Mouse (Mus musculus) small intestine, adult 2 months (tissue): ENCODE measurements around the gene Lrguk. TPM values are rescaled to one million over a fixed set of nuclear protein-coding genes. Genes with fewer than 3 reads are reported as not detected.

Experiments
- H3K27ac ChIP-seq: fragments of 200-500 bp; 2 replicates; pipeline ENCODE4 v1.5.1; 2012; ENCODE audit warnings: low read depth, low read length, control low read depth, inconsistent platforms; ENCODE audit not compliant: insufficient read depth
- H3K27me3 ChIP-seq: fragments of 200-500 bp; 2 replicates; pipeline ENCODE4 v1.6.1; 2012; ENCODE audit warnings: mild to moderate bottlenecking, moderate library complexity, low read length, inconsistent platforms; ENCODE audit not compliant: control insufficient read depth, insufficient read depth
- H3K36me3 ChIP-seq: fragments of 200-500 bp; 2 replicates; pipeline ENCODE4 v1.6.1; 2012; ENCODE audit warnings: mild to moderate bottlenecking, low read length, control low read depth, inconsistent platforms; ENCODE audit not compliant: control insufficient read depth, insufficient read depth
- H3K4me1 ChIP-seq: fragments of 200-500 bp; 2 replicates; pipeline ENCODE4 v1.6.1; 2012; ENCODE audit warnings: low read length, inconsistent platforms, mixed read lengths; ENCODE audit not compliant: control insufficient read depth, insufficient read depth, insufficient read length
- H3K4me3 ChIP-seq: fragments of 200-500 bp; 2 replicates; pipeline ENCODE4 v1.5.1; 2012; ENCODE audit warnings: low read depth, mild to moderate bottlenecking, control low read depth, inconsistent platforms, low read length, moderate library complexity
- CTCF ChIP-seq: fragments of 200-500 bp; IDR thresholded peaks from 2 replicates; pipeline ENCODE4 v1.5.1; 2012; ENCODE audit warnings: low read depth, mild to moderate bottlenecking, control low read depth, inconsistent platforms, low read length, moderate library complexity, mixed read lengths; ENCODE audit not compliant: insufficient replicate concordance, insufficient read length; ENCODE audit errors: extremely low read depth
- POLR2A ChIP-seq: fragments of 200-500 bp; IDR thresholded peaks from 2 replicates; pipeline ENCODE4 v1.6.1; 2012; ENCODE audit warnings: low read depth, mild to moderate bottlenecking, control low read depth, inconsistent platforms, low read length, moderate library complexity
- WGBS: fragments of 180-500 bp; shearing (Covaris S2); methylation state at CpG from one replicate; pipeline ENCODE4 v1.1.7; 2018; 5-methylcytosine and 5-hydroxymethylcytosine counted together
- polyA plus RNA-seq: library from polyadenylated mRNA; depleted of rRNA; stranded (reverse); fragments of >200 nt; gene quantifications from 2 replicates; pipeline ENCODE4 v1.2.3, GENCODE M21; 2012

Lrguk gene
- polyA plus RNA-seq, 1 experiment = not detected

GRCm38 (mm10) chr6:34168834-34169233, 139.6 kb downstream of the Lrguk start:
- no peaks in the 10 kb centered on the region for H3K27me3 ChIP-seq
- H3K36me3 ChIP-seq = peaks cover 30% of the 10 kb centered on the region
- H3K4me3 ChIP-seq = no peak overlapping the region
- WGBS = 83% methylated on average over 3 of the region's 3 CpGs
- TF ChIP-seq POLR2A (no peak), CTCF (no peak)
- H3K4me1 ChIP-seq = no peaks in the 10 kb centered on the region
- H3K27ac ChIP-seq = no peak overlapping the region

DNA sequence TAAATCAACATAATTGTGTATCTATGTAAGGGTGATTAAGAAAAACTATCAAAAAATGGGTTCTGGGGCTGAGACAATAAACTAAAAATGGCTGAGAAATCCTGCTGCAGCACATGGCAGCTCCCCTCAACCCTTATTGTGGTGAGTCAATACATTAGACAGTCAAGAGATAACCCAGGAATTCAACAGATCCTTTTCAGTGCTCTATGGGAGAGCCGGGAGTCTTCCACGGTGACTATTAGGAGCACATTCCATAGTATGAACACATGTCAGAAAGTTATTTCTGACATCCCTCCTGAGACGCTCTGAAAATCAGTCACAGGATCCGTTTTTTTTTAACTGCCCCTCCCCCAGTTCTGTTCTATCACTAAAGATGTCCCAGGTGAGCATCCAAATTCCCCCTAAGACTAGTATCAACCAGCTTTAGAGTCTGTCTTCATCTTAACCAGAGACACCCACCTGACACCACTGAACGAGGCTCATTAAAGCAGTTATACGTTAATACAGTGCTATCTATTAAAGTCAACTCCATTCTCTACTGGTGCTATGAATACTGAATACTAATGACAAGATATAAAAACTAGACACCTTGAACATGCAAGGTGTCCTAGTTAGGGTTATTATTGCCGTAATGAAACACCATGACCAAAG, 141.7 kb downstream of the Lrguk start:
- no peak for TF ChIP-seq CTCF
- TF ChIP-seq POLR2A = no peak
- Histone ChIP-seq H3K27me3 (no peaks in the 10 kb centered on the region), H3K4me3 (no peak overlapping the region), H3K36me3 (peaks cover 20% of the 10 kb centered on the region), H3K27ac (no peak overlapping the region), H3K4me1 (peaks cover under 1% of the 10 kb centered on the region; the same call in 1 of the 2 replicates)
- WGBS = 78% methylated on average over 7 of the region's 7 CpGs

GRCm38 (mm10) chr6:34171748-34172457, 142.7 kb downstream of the Lrguk start:
- Histone ChIP-seq H3K36me3 (peaks cover 15% of the 10 kb centered on the region), H3K4me3 (no peak overlapping the region), H3K27me3 (no peaks in the 10 kb centered on the region), H3K27ac (no peak overlapping the region), H3K4me1 (peaks cover 4% of the 10 kb centered on the region; the same call in 1 of the 2 replicates)
- TF ChIP-seq POLR2A = no peak
- TF ChIP-seq CTCF = no peak
- WGBS = 94% methylated on average over 12 of the region's 12 CpGs

- peaks cover 11% of the 10 kb centered on the region for H3K36me3 ChIP-seq
- H3K4me3 ChIP-seq = no peak overlapping the region
- TF ChIP-seq CTCF (no peak), POLR2A (no peak)
- H3K27ac ChIP-seq = no peak overlapping the region
- WGBS = 81% methylated on average over 12 of the region's 12 CpGs
- no peaks in the 10 kb centered on the region for H3K27me3 ChIP-seq
- H3K4me1 ChIP-seq = peaks cover 4% of the 10 kb centered on the region; the same call in 1 of the 2 replicates
Measured at GRCm38 (mm10) chr6:34173251-34173650, 144.0 kb downstream of the Lrguk start.

DNA sequence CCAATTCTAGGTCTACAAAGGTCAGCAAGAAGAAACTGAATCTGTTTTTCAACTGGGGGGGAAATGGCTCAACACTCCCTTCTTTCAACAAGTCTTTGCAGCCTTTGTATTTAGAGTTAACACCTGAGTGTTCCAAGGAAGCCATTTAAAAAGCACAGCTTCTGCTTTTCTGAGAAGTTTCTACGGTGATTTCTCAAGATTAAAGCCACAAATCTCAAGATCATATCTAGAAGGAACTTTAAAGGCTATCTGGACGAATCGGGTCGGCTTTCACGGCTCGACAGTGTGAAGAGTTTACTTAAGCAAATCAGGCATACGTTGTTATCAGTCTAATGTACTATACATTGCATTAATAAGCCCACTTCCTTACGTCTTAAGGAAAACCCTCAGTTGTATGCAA, 145.5 kb downstream of the Lrguk start:
- TF ChIP-seq CTCF (no peak), POLR2A (no peak)
- Histone ChIP-seq H3K27ac (no peak overlapping the region), H3K4me3 (no peak overlapping the region), H3K27me3 (no peaks in the 10 kb centered on the region), H3K36me3 (peaks cover 5% of the 10 kb centered on the region; the same call in 1 of the 2 replicates), H3K4me1 (peaks cover 4% of the 10 kb centered on the region; the same call in 1 of the 2 replicates)
- 13% methylated on average over 8 of the region's 8 CpGs for WGBS

DNA sequence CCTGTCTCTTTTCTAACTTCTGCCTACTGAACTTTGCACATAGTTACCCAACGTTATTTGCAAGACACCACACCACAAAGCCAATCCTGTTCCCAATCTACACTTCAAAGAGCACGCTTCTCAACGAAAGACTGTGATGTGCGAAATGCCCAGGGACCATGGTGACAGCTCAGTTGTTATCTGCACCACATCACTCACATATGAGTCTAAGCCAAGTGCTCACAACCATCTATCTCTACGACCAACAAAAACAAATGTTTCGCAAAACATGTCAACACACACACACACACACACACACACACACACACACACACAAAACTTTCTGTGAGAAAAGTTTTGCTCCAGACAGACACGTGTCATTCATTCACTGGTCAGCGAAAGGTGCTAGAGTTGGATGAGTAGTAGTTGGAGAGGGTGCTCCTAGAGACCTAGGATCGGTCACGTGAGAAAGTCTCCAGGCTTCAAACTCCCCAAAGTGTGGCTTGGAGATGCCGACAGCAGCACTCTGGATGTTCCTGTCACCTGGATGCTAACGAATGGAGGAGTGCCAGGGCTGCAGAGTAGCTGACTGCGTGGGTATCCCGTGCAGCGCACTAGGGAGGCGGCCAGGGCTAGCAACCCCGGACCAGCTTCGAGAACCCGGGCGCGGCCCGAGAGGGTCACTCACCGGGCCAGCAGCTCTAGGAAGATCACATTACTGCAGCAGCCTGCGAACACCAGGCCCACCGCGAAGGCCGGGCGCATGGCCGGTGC, 147.0 kb downstream of the Lrguk start:
- Histone ChIP-seq H3K4me1 (peaks cover 4% of the 10 kb centered on the region; the same call in 1 of the 2 replicates), H3K27ac (peak overlapping the region; percentile 30), H3K27me3 (no peaks in the 10 kb centered on the region), H3K36me3 (0 out of 2 replicates have a peak, but pooled peaks cover 2% of the 10 kb centered on the region), H3K4me3 (peak overlapping the region; percentile 73)
- 1% methylated on average over 29 of the region's 29 CpGs for WGBS
- TF ChIP-seq CTCF = no peak
- TF ChIP-seq POLR2A = no peak
